Mouse (Mus musculus) retina, adult 2 months (tissue): ENCODE results near the gene Ugt1a2.

Source experiments
- DNase-seq: peaks from one replicate; pipeline ENCODE4 v3.0.0-alpha.2; 2012; ENCODE audit warnings: low read depth, low spot score

Ugt1a2 gene

GRCm38 (mm10) chr1:88258361-88258760 is 58.0 kb downstream of the Ugt1a2 start:
- DNase-seq, result no peak

GRCm38 (mm10) chr1:88258881-88259642 is 58.7 kb downstream of the Ugt1a2 start:
- no peak for DNase-seq

GRCm38 (mm10) chr1:88259643-88260024 is 59.2 kb downstream of the Ugt1a2 start:
- no peak for DNase-seq

GRCm38 (mm10) chr1:88260114-88260513 is 59.7 kb downstream of the Ugt1a2 start:
- DNase-seq, result no peak

- no peak for DNase-seq
Measured at GRCm38 (mm10) chr1:88260604-88261377, 60.4 kb downstream of the Ugt1a2 start.

- no peak for DNase-seq
Measured at GRCm38 (mm10) chr1:88261706-88262105, 61.3 kb downstream of the Ugt1a2 start.

GRCm38 (mm10) chr1:88262255-88262654 is 61.9 kb downstream of the Ugt1a2 start:
- no peak for DNase-seq

- no peak for DNase-seq
Measured at GRCm38 (mm10) chr1:88262961-88263360, 62.6 kb downstream of the Ugt1a2 start.

GRCm38 (mm10) chr1:88263778-88264177 is 63.4 kb downstream of the Ugt1a2 start:
- DNase-seq, result no peak

- no peak for DNase-seq
Measured at GRCm38 (mm10) chr1:88264237-88264868, 64.0 kb downstream of the Ugt1a2 start.

GRCm38 (mm10) chr1:88264869-88265240 is 64.5 kb downstream of the Ugt1a2 start:
- DNase-seq, result no peak

- no peak for DNase-seq
Measured at GRCm38 (mm10) chr1:88266123-88266522, 65.7 kb downstream of the Ugt1a2 start.

GRCm38 (mm10) chr1:88267489-88267888 is 67.1 kb downstream of the Ugt1a2 start:
- no peak for DNase-seq

GRCm38 (mm10) chr1:88268070-88268469 is 67.7 kb downstream of the Ugt1a2 start:
- no peak for DNase-seq
